Mouse (Mus musculus): ENCODE results near the gene Furin.

DNA sequence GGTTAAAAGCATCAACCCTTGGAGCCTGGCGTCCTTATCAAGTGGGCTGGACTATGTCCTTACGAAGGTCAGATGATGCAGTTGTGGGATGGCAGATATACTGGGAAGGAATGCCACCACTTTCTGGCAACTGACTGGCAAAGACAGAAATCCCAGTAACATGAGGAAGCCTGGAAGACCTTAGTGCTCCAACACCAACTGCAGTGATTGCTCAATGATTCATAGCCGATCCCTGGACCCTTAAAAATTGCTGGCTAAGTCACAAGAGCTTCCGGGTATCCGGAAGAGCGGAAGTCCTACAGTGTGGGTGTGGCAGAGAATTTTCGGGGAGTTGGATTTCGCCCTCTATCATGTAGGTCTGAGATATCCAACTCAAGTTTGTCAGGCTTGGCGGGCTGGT lies 59.1 kb downstream of the Furin start:
- TF ChIP-seq CTCF (conservative IDR thresholded peaks at IDR 0.05; ENCODE audit: insufficient read depth, insufficient read length, low read depth, low read length) (no peak), POLR2A (IDR thresholded peaks at IDR 0.05; ENCODE audit: low read depth, low read length) (no peak)
